Mouse (Mus musculus): ENCODE data around the gene Dennd6a. TPM values are rescaled to one million over a fixed set of nuclear protein-coding genes. Genes with fewer than 3 reads are reported as not detected.
"Not testable (repeated sequence)": the region's sequence is repeated elsewhere in the genome, so short reads cannot be mapped to it uniquely, and the experiment has no call there.

The Dennd6a gene
- 10.2 and 10.8 TPM in 2 replicates for polyA plus RNA-seq (2015; fragmentation: Nextera tagmentation; extraction: Ambion mirVana)

DNA sequence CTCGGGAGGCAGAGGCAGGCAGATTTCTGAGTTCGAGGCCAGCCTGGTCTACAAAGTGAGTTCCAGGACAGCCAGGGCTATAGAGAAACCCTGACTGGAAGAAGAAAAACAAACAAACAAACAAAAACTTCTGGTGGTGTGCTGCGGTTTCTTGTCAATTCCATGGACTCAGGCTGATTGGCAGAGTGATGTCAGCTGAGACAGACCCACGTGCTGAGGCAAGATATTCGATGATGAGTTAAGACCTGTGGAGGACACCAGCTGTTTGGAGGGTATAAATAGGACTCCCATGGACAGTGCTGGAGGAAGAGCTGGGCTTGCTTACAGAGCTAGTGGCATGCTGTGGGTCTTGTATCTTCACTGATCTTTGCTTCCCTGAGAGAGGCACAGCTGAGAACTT is at the start of gene Dennd6a:
TSS of gene Dennd6a (plus strand) at position 301 of the 400 bp plus-strand sequence.
- not testable (repeated sequence) for H3K9me3 ChIP-seq (replicated peaks); H3K9ac ChIP-seq; H3K27me3 ChIP-seq; H3K27ac ChIP-seq (replicated peaks); H3K4me2 ChIP-seq; H3K36me3 ChIP-seq (replicated peaks); ATAC-seq (ENCODE audit: insufficient read depth); H3K4me3 ChIP-seq (replicated peaks)
- 59% methylated on average over 5 of the region's 5 CpGs for WGBS (ENCODE audit: insufficient replicate concordance)
- peaks cover 12% of the 10 kb centered on the region for H3K4me1 ChIP-seq (replicated peaks)

DNA sequence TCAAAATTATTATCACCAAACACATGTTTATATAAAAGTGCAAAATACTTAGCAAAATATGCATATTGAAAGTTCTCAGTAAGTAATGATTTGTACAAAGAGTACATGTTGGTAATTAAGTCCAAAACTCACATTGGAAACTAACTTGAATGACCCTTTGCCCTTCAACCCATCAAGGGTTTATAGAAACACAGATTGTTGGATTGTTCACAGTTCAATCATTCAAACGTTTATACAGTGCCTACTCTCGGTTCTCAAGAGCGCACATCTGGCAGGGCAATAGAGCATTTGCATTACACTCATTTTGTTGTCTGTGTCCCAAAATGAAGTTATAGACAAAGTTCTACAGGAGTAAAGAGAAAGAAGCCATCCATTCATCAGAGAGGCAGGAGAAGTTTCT is 47.7 kb upstream of the Dennd6a start:
- ATAC-seq (ENCODE audit: insufficient read depth), result no peak
- Histone ChIP-seq H3K4me3 (replicated peaks) (no peak overlapping the region), H3K27ac (replicated peaks) (no peak overlapping the region), H3K4me2 (no peak overlapping the region), H3K4me1 (replicated peaks) (peaks cover 52% of the 10 kb centered on the region), H3K27me3 (no peaks in the 10 kb centered on the region), H3K9me3 (replicated peaks) (no peaks in the 10 kb centered on the region), H3K36me3 (replicated peaks) (peaks cover 16% of the 10 kb centered on the region; the same call in 1 of the 2 replicates), H3K9ac (no peak overlapping the region)
- 68% methylated on average over 3 of the region's 3 CpGs for WGBS (ENCODE audit: insufficient replicate concordance)

DNA sequence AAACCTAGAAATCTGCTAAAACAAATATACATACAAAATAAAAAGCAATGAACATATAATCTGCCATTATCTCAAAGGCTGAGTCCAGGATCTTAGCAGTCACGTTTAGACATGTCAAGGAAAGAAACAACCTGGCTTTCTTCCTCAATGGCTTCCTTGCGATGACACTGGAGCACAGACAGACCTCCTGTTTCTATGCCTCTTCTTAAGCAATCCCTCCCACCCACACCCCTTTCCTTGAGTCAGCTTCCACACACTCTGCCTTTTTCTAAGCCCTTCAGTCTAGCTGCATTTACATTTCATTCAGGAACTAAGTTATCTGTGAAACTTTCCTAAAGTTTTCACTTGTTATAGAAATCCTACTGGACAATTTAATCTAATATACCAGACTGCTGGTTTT is 45.4 kb upstream of the Dennd6a start:
- H3K27me3 ChIP-seq, result no peaks in the 10 kb centered on the region
- H3K27ac ChIP-seq (replicated peaks), result no peak overlapping the region
- H3K9me3 ChIP-seq (replicated peaks), result no peaks in the 10 kb centered on the region
- 41% methylated on average over 2 of the region's 2 CpGs for WGBS (ENCODE audit: insufficient replicate concordance)
- H3K36me3 ChIP-seq (replicated peaks), result peaks cover 16% of the 10 kb centered on the region; the same call in 1 of the 2 replicates
- no peak overlapping the region for H3K9ac ChIP-seq
- no peak for ATAC-seq (ENCODE audit: insufficient read depth)
- H3K4me1 ChIP-seq (replicated peaks), result peaks cover 66% of the 10 kb centered on the region
- H3K4me2 ChIP-seq, result no peak overlapping the region
- no peak overlapping the region for H3K4me3 ChIP-seq (replicated peaks)

GRCm38 (mm10) chr14:26530350-26530749 is 43.3 kb upstream of the Dennd6a start:
- H3K4me2 ChIP-seq, result peak overlapping the region; percentile 19; the same call in 1 of the 2 replicates
- H3K27ac ChIP-seq (replicated peaks), result no peak overlapping the region
- peaks cover 76% of the 10 kb centered on the region for H3K4me1 ChIP-seq (replicated peaks)
- 67% methylated on average over 7 of the region's 7 CpGs for WGBS (ENCODE audit: insufficient replicate concordance)
- H3K36me3 ChIP-seq (replicated peaks), result peaks cover 13% of the 10 kb centered on the region; the same call in 1 of the 2 replicates
- no peaks in the 10 kb centered on the region for H3K27me3 ChIP-seq
- no peaks in the 10 kb centered on the region for H3K9me3 ChIP-seq (replicated peaks)
- H3K4me3 ChIP-seq (replicated peaks), result no peak overlapping the region
- no peak for ATAC-seq (ENCODE audit: insufficient read depth)
- no peak overlapping the region for H3K9ac ChIP-seq

DNA sequence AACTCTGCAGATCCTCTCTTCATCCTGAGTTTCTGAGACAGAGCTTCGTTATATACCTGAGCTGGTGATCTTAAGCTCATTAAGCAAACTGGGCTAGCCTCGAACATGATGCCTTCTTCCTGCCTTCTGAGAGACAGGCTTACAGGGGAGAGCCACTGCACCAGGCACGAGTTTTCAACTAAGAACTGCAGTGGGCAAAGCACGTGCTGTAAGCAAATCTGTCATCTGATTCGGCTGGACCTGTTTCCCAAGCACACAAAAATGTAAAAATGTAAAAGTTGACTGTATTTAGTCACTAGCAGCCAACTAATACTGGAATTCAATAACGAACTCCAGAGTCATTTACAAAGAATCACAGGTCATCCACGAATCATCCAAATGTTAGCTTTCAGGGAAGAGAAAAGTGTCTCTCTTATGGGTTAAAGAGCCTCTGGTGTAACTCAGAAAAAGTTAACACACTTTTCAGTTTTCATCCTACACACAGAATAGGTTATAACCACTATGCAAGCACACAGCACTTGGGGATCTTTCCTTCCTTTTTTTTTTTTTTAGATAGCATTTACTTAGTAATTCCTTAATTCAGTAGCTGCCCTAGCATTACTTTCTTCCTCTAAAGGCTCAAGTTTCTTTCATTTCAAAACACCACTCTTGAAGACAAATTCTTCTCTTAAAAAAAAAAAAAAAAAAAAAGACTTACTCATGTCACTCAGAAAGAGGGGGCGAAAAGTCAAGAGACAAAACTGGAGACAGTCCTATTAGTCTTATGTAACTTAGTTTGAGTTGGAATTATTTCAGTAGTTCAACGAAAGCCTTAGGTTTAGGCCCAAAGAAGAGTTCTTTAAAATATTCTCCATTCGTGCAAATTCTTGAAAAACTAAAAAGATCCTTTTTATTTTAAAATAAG is 42.0 kb upstream of the Dennd6a start:
- Histone ChIP-seq H3K27me3 (no peaks in the 10 kb centered on the region), H3K9ac (peak overlapping the region; percentile 19; the same call in 1 of the 2 replicates), H3K27ac (replicated peaks) (no peak overlapping the region), H3K4me1 (replicated peaks) (peaks cover 70% of the 10 kb centered on the region), H3K9me3 (replicated peaks) (no peaks in the 10 kb centered on the region), H3K4me3 (replicated peaks) (peak overlapping the region; percentile 16), H3K4me2 (peak overlapping the region; percentile 96), H3K36me3 (replicated peaks) (peaks cover 13% of the 10 kb centered on the region; the same call in 1 of the 2 replicates)
- ATAC-seq (ENCODE audit: insufficient read depth), result no peak
- WGBS (ENCODE audit: insufficient replicate concordance), result 55% methylated on average over 10 of the region's 10 CpGs

DNA sequence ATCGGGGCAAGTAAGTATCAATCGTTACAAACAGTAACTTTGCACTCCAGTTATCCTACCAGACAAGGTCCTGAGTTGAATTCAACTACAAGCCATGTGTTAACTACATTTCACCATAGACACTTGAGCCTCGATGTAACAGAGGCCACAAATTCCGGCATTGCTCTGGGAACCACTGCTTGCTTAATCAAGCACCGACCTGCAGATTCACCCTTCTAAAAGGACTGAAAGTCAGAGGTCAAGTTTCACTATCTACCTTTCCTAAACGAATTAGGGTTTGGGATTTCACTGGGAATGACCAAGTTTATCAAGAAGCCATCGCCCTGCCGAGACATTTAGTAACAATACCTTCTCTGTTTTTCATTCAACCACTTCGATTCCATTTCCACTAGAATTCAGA is 40.9 kb upstream of the Dennd6a start:
- H3K27ac ChIP-seq (replicated peaks), result peak overlapping the region; percentile 87; the same call in 1 of the 2 replicates
- 33% methylated on average over 9 of the region's 9 CpGs for WGBS (ENCODE audit: insufficient replicate concordance)
- H3K9ac ChIP-seq, result peak overlapping the region; percentile 97
- H3K27me3 ChIP-seq, result no peaks in the 10 kb centered on the region
- peaks cover 10% of the 10 kb centered on the region; the same call in 1 of the 2 replicates for H3K36me3 ChIP-seq (replicated peaks)
- no peak for ATAC-seq (ENCODE audit: insufficient read depth)
- H3K9me3 ChIP-seq (replicated peaks), result no peaks in the 10 kb centered on the region
- H3K4me2 ChIP-seq, result peak overlapping the region; percentile 96
- peak overlapping the region; percentile 93 for H3K4me3 ChIP-seq (replicated peaks)
- H3K4me1 ChIP-seq (replicated peaks), result peaks cover 60% of the 10 kb centered on the region

DNA sequence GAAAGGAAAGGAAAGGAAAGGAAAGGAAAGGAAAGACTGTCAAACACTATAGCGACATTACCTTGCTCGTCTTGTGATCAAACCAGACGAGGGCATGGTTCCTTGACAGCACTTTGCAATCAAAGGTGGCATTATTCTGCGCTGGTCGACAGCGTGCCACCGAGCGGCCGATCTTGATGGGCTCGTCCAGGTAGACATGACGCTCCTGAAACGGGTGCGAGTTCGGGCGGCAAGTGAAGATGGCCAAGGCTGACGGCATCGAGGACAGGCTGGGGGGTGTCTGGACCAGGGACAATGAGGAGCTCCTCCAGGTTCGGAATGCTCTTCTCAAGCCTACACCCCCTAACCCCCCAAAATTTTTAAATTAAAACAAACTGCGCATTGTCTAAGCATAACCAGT is 40.4 kb upstream of the Dennd6a start:
- Histone ChIP-seq H3K9ac (peak overlapping the region; percentile 97), H3K9me3 (replicated peaks) (no peaks in the 10 kb centered on the region), H3K4me3 (replicated peaks) (peak overlapping the region; percentile 93), H3K4me1 (replicated peaks) (peaks cover 57% of the 10 kb centered on the region), H3K36me3 (replicated peaks) (peaks cover 10% of the 10 kb centered on the region; the same call in 1 of the 2 replicates), H3K27me3 (no peaks in the 10 kb centered on the region), H3K4me2 (peak overlapping the region; percentile 96), H3K27ac (replicated peaks) (peak overlapping the region; percentile 87)
- WGBS (ENCODE audit: insufficient replicate concordance), result 16% methylated on average over 19 of the region's 19 CpGs
- no peak for ATAC-seq (ENCODE audit: insufficient read depth)

- peak; percentile 78 for ATAC-seq (ENCODE audit: insufficient read depth)
- 1% methylated on average over 91 of the region's 92 CpGs for WGBS (ENCODE audit: insufficient replicate concordance)
- peak overlapping the region; percentile 87 for H3K27ac ChIP-seq (replicated peaks)
- peak overlapping the region; percentile 97 for H3K9ac ChIP-seq
- peaks cover 10% of the 10 kb centered on the region; the same call in 1 of the 2 replicates for H3K36me3 ChIP-seq (replicated peaks)
- peak overlapping the region; percentile 93 for H3K4me3 ChIP-seq (replicated peaks)
- H3K4me2 ChIP-seq, result peak overlapping the region; percentile 96
- H3K9me3 ChIP-seq (replicated peaks), result no peaks in the 10 kb centered on the region
- H3K27me3 ChIP-seq, result no peaks in the 10 kb centered on the region
- H3K4me1 ChIP-seq (replicated peaks), result peaks cover 49% of the 10 kb centered on the region
These were observed 39.6 kb upstream of the Dennd6a start for GRCm38 (mm10) chr14:26533821-26534756.

DNA sequence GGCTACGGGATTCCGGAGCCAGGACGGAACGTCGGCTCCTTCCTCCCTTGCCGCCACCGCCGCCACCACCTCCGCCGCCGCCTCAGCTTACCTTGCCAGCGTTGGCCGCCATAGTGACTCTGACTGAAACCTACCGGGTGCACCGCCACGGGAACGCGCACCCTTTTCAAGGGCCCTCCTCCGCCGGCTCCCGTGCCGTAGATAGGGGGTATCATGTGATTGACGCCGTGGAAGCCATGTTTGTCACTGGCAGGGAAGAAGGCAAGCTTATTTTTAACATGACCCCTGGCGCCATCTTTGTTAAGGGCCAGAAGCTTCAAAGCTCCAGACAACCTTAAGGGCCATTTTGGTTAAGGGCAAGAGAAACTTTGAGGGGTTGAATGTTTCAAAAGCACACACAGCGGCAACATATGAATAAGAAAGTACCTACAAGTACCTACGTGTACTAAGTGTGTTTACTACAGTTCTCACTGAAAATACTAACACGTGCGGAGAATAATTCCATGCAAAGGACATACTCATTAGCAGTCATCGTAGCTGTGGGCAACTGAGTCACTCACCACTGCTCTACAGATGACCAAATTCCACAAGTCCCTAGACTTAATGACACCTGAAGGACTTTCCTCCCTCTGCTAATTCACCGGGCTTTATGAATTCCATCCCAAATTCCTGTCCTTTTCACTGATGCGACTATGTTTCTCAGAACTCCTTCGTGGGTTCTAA is 38.7 kb upstream of the Dennd6a start, which contains the start of gene Slmap:
TSS of gene Slmap (minus strand) at position 175 of the 723 bp plus-strand sequence.
- Histone ChIP-seq H3K27me3 (no peaks in the 10 kb centered on the region), H3K27ac (replicated peaks) (peak within 1 kb of the TSS; percentile 87)
- 13% methylated on average over 32 of the region's 33 CpGs for WGBS (ENCODE audit: insufficient replicate concordance)

GRCm38 (mm10) chr14:26539241-26539640 is 34.4 kb upstream of the Dennd6a start:
- Histone ChIP-seq H3K4me1 (replicated peaks) (peaks cover 6% of the 10 kb centered on the region; the same call in 1 of the 2 replicates), H3K4me2 (no peak overlapping the region), H3K4me3 (replicated peaks) (no peak overlapping the region), H3K9ac (no peak overlapping the region), H3K36me3 (replicated peaks) (no peaks in the 10 kb centered on the region), H3K9me3 (replicated peaks) (no peaks in the 10 kb centered on the region), H3K27me3 (peaks cover under 1% of the 10 kb centered on the region; the same call in 1 of the 2 replicates), H3K27ac (replicated peaks) (no peak overlapping the region)
- ATAC-seq (ENCODE audit: insufficient read depth), result no peak
- WGBS (ENCODE audit: insufficient replicate concordance), result 75% methylated on average over 4 of the region's 4 CpGs

More for the DNA sequence above, 38.7 kb upstream of the Dennd6a start, which contains the start of gene Slmap:
- Histone ChIP-seq H3K4me2 (peak within 1 kb of the TSS; percentile 96), H3K4me3 (replicated peaks) (peak within 1 kb of the TSS; percentile 93), H3K9me3 (replicated peaks) (no peaks in the 10 kb centered on the region), H3K36me3 (replicated peaks) (peaks cover 6% of the 10 kb centered on the region; the same call in 1 of the 2 replicates), H3K4me1 (replicated peaks) (peaks cover 42% of the 10 kb centered on the region), H3K9ac (peak within 1 kb of the TSS; percentile 97)
- ATAC-seq (ENCODE audit: insufficient read depth), result peak; percentile 91
